Mouse (Mus musculus): Measurements from ENCODE around the gene Acbd5. TPM values are rescaled to one million over a fixed set of nuclear protein-coding genes. Genes with fewer than 3 reads are reported as not detected.
"Not testable (repeated sequence)": the region's sequence is repeated elsewhere in the genome, so short reads cannot be mapped to it uniquely, and the experiment has no call there.

Gene Acbd5
- polyA plus RNA-seq, 1 experiment from 2014 or later: 27.4 TPM

DNA sequence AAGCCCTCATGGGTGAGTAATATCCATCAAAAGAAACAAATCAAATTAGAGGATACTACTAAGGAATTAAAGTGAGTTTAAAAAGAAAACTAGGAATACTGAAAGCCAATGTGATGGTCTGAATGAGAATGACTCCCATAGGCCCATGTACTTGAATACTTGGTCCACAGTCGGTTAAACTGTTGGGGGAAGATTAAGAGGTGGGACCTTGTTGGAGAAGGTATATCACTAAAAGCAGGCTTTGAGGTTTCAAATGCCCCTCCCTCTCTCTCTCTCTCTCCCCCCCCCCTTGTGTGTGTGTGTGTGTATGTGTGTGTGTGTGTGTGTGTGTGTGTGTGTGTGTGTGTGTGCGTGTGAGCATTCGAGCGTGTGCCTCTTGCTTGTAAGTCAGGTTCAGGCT is 37.3 kb upstream of the Acbd5 start:
- H3K36me3 ChIP-seq (replicated peaks; ENCODE audit: control insufficient read depth, insufficient read depth, low read depth, low read length): no peaks in the 10 kb centered on the region; the same call in 1 of the 2 replicates
- no peaks in the 10 kb centered on the region for H3K9me3 ChIP-seq (replicated peaks; ENCODE audit: control insufficient read depth, low read length)
- no peak overlapping the region for H3K9ac ChIP-seq (replicated peaks; ENCODE audit: low read length)
- H3K4me1 ChIP-seq (ENCODE audit: control insufficient read depth, insufficient read depth, low read length): no peaks in the 10 kb centered on the region
- 94% methylated on average over 4 of the region's 4 CpGs for WGBS
- no peak for ATAC-seq (replicated peaks; ENCODE audit: insufficient number of reproducible peaks, low FRiP score, low TSS enrichment, low read depth)
- no peak for DNase-seq (ENCODE audit: low spot score)
- no peak overlapping the region for H3K27ac ChIP-seq (replicated peaks; ENCODE audit: low read depth, low read length)
- no peak overlapping the region for H3K4me3 ChIP-seq (ENCODE audit: low read depth, low read length)
- no peaks in the 10 kb centered on the region for H3K27me3 ChIP-seq (ENCODE audit: control insufficient read depth, insufficient read depth, low read length)
- H3K4me2 ChIP-seq (ENCODE audit: low read depth, low read length): no peak overlapping the region

GRCm38 (mm10) chr2:23034692-23035435 is 33.1 kb upstream of the Acbd5 start:
- Histone ChIP-seq H3K4me2 (ENCODE audit: low read depth, low read length) (no peak overlapping the region), H3K27ac (replicated peaks; ENCODE audit: low read depth, low read length) (no peak overlapping the region), H3K36me3 (replicated peaks; ENCODE audit: control insufficient read depth, insufficient read depth, low read depth, low read length) (no peaks in the 10 kb centered on the region; the same call in 1 of the 2 replicates), H3K27me3 (ENCODE audit: control insufficient read depth, insufficient read depth, low read length) (no peaks in the 10 kb centered on the region), H3K9ac (replicated peaks; ENCODE audit: low read length) (no peak overlapping the region), H3K9me3 (replicated peaks; ENCODE audit: control insufficient read depth, low read length) (no peaks in the 10 kb centered on the region), H3K4me3 (ENCODE audit: low read depth, low read length) (no peak overlapping the region), H3K4me1 (ENCODE audit: control insufficient read depth, insufficient read depth, low read length) (no peaks in the 10 kb centered on the region)
- DNase-seq (ENCODE audit: low spot score) (no peak), ATAC-seq (replicated peaks; ENCODE audit: insufficient number of reproducible peaks, low FRiP score, low TSS enrichment, low read depth) (no peak)
- WGBS: 93% methylated on average over 3 of the region's 3 CpGs

DNA sequence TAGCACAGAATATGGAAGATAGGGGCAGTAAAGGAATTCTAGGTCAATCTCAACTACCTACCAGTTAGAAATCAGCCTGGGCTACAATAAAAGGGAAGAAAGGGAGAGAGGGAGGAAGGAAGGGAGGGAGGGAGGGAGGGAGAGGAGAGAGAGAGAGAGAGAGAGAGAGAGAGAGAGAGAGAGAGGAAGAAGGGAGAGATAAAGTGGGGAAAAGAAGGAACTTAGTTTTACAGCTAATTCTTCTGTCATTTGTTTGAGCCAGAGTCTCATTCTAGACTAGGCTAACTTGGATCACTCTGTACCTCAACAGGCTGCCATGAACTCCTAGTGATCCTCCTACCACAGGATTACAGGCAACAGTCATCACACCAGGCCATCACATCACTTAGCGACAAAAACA is 32.5 kb upstream of the Acbd5 start:
- no peak overlapping the region for H3K4me2 ChIP-seq (ENCODE audit: low read depth, low read length)
- H3K4me1 ChIP-seq (ENCODE audit: control insufficient read depth, insufficient read depth, low read length): no peaks in the 10 kb centered on the region
- no peak overlapping the region for H3K27ac ChIP-seq (replicated peaks; ENCODE audit: low read depth, low read length)
- no peak for DNase-seq (ENCODE audit: low spot score)
- 91% methylated on average over 1 of the region's 1 CpGs for WGBS
- no peak overlapping the region for H3K4me3 ChIP-seq (ENCODE audit: low read depth, low read length)
- H3K36me3 ChIP-seq (replicated peaks; ENCODE audit: control insufficient read depth, insufficient read depth, low read depth, low read length): no peaks in the 10 kb centered on the region; the same call in 1 of the 2 replicates
- no peak for ATAC-seq (replicated peaks; ENCODE audit: insufficient number of reproducible peaks, low FRiP score, low TSS enrichment, low read depth)
- H3K9ac ChIP-seq (replicated peaks; ENCODE audit: low read length): no peak overlapping the region
- no peaks in the 10 kb centered on the region for H3K27me3 ChIP-seq (ENCODE audit: control insufficient read depth, insufficient read depth, low read length)
- H3K9me3 ChIP-seq (replicated peaks; ENCODE audit: control insufficient read depth, low read length): no peaks in the 10 kb centered on the region

DNA sequence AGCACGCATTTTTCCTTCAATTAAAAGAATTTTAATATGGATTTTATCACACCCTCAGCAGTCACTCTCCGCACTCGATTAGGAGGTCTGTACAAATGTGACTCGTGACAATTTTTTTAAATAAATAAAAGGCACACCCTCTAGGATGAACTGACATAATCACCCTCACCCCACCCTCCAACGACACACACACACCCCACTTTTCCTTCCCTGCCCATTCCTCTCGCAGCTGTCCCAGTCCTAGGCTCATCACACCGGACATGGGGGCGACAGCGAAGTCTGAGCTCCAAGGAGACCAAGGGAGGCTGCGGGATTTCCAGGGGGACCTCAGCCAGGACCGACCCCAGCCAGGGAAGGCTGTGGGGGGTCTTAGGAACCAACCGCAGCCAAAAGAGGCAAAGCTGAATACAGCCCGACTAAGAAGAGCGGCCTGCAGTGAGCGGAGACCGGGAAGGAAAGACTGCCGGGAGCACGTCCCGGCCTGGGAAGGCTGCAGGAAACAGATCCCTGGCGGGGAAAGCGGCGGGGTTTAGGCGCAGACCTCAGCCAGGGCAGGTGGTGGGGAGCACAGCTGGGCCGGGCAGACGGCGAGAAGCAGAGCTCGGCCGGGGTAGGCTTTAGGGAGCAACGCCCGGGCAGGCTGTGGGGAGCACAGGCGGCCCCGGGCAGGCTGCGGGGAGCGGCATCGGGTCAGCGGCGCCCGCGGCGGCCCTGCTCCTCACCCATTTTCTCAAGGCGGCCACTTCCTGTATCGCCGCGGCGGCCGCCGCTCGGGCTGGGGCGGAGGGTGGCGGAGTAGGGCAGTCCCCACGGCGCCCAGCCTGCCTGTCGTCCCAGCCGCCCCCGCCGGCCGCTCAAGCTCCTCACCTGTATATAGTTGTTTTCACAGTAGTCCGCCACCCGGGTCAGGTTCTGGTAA is 28.6 kb upstream of the Acbd5 start:
- WGBS: 1% methylated on average over 50 of the region's 59 CpGs
- Histone ChIP-seq H3K4me3 (ENCODE audit: low read depth, low read length) (peak overlapping the region; percentile 93), H3K4me1 (ENCODE audit: control insufficient read depth, insufficient read depth, low read length) (no peaks in the 10 kb centered on the region), H3K4me2 (ENCODE audit: low read depth, low read length) (peak overlapping the region; percentile 66), H3K27me3 (ENCODE audit: control insufficient read depth, insufficient read depth, low read length) (no peaks in the 10 kb centered on the region), H3K9me3 (replicated peaks; ENCODE audit: control insufficient read depth, low read length) (no peaks in the 10 kb centered on the region), H3K9ac (replicated peaks; ENCODE audit: low read length) (peak overlapping the region; percentile 94), H3K27ac (replicated peaks; ENCODE audit: low read depth, low read length) (peak overlapping the region; percentile 92), H3K36me3 (replicated peaks; ENCODE audit: control insufficient read depth, insufficient read depth, low read depth, low read length) (no peaks in the 10 kb centered on the region)
- peak; percentile 44 for DNase-seq (ENCODE audit: low spot score)
- ATAC-seq (replicated peaks; ENCODE audit: insufficient number of reproducible peaks, low FRiP score, low TSS enrichment, low read depth): peak; percentile 88

- 3% methylated on average over 23 of the region's 24 CpGs for WGBS
- Histone ChIP-seq H3K36me3 (replicated peaks; ENCODE audit: control insufficient read depth, insufficient read depth, low read depth, low read length) (no peaks in the 10 kb centered on the region), H3K9me3 (replicated peaks; ENCODE audit: control insufficient read depth, low read length) (no peaks in the 10 kb centered on the region), H3K4me3 (ENCODE audit: low read depth, low read length) (peak within 1 kb of the TSS; percentile 93), H3K4me1 (ENCODE audit: control insufficient read depth, insufficient read depth, low read length) (no peaks in the 10 kb centered on the region), H3K27ac (replicated peaks; ENCODE audit: low read depth, low read length) (peak within 1 kb of the TSS; percentile 92), H3K27me3 (ENCODE audit: control insufficient read depth, insufficient read depth, low read length) (no peaks in the 10 kb centered on the region), H3K9ac (replicated peaks; ENCODE audit: low read length) (peak within 1 kb of the TSS; percentile 94), H3K4me2 (ENCODE audit: low read depth, low read length) (peak within 1 kb of the TSS; percentile 66)
- DNase-seq (ENCODE audit: low spot score): peak; percentile 98
- ATAC-seq (replicated peaks; ENCODE audit: insufficient number of reproducible peaks, low FRiP score, low TSS enrichment, low read depth): peak; percentile 94
Observed at GRCm38 (mm10) chr2:23040001-23040646, 27.8 kb upstream of the Acbd5 start, which contains the start of gene Abi1. Gene Abi1 (minus strand): TSS chr2:23040241.

DNA sequence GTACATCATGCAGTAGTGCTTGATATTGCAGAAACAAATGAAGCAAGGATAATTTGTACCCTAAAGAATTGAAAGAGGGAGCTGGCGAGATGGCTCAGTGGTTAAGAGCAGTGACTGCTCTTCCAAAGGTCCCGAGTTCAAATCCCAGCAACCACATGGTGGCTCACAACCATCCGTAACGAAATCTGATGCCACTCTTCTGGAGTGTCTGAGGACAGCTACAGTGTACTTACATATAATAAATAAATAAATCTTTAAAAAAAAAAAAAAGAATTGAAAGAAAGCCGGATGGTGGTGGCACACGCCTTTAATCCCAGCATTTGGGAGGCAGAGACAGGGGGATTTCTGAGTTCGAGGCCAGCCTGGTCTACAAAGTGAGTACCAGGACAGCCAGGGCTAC is 27.3 kb upstream of the Acbd5 start:
- not testable (repeated sequence) for H3K4me2 ChIP-seq (ENCODE audit: low read depth, low read length); H3K9me3 ChIP-seq (replicated peaks; ENCODE audit: control insufficient read depth, low read length); DNase-seq (ENCODE audit: low spot score); H3K27ac ChIP-seq (replicated peaks; ENCODE audit: low read depth, low read length); H3K4me1 ChIP-seq (ENCODE audit: control insufficient read depth, insufficient read depth, low read length); H3K27me3 ChIP-seq (ENCODE audit: control insufficient read depth, insufficient read depth, low read length); ATAC-seq (replicated peaks; ENCODE audit: insufficient number of reproducible peaks, low FRiP score, low TSS enrichment, low read depth); H3K9ac ChIP-seq (replicated peaks; ENCODE audit: low read length); H3K36me3 ChIP-seq (replicated peaks; ENCODE audit: control insufficient read depth, insufficient read depth, low read depth, low read length); H3K4me3 ChIP-seq (ENCODE audit: low read depth, low read length)
- 91% methylated on average over 7 of the region's 7 CpGs for WGBS

GRCm38 (mm10) chr2:23041457-23041856 is 26.5 kb upstream of the Acbd5 start:
- H3K4me3 ChIP-seq (ENCODE audit: low read depth, low read length): no peak overlapping the region
- WGBS: 78% methylated on average over 4 of the region's 4 CpGs
- no peaks in the 10 kb centered on the region for H3K27me3 ChIP-seq (ENCODE audit: control insufficient read depth, insufficient read depth, low read length)
- H3K4me1 ChIP-seq (ENCODE audit: control insufficient read depth, insufficient read depth, low read length): no peaks in the 10 kb centered on the region
- H3K36me3 ChIP-seq (replicated peaks; ENCODE audit: control insufficient read depth, insufficient read depth, low read depth, low read length): no peaks in the 10 kb centered on the region
- no peak overlapping the region for H3K4me2 ChIP-seq (ENCODE audit: low read depth, low read length)
- no peak for ATAC-seq (replicated peaks; ENCODE audit: insufficient number of reproducible peaks, low FRiP score, low TSS enrichment, low read depth)
- H3K27ac ChIP-seq (replicated peaks; ENCODE audit: low read depth, low read length): no peak overlapping the region
- no peaks in the 10 kb centered on the region for H3K9me3 ChIP-seq (replicated peaks; ENCODE audit: control insufficient read depth, low read length)
- no peak for DNase-seq (ENCODE audit: low spot score)
- H3K9ac ChIP-seq (replicated peaks; ENCODE audit: low read length): no peak overlapping the region
